Mouse (Mus musculus) stomach, embryonic 15.5 days (tissue): ENCODE measurements around the gene Gramd1a. TPM values are rescaled to one million over a fixed set of nuclear protein-coding genes. Genes with fewer than 3 reads are reported as not detected.

Source experiments
- ATAC-seq: fragments of 200-750 bp; cut with Nextera tagmentation; 2 replicates; pipeline ENCODE4 v1.8.0; 2017; ENCODE audit warnings: low read depth, moderate number of reproducible peaks, moderate TSS enrichment; ENCODE audit not compliant: insufficient read depth, low FRiP score
- H3K27ac ChIP-seq: fragments of 300-500 bp; sonication (generic); 2 replicates; pipeline ENCODE4 v1.5.1; 2015; ENCODE audit warnings: mild to moderate bottlenecking, inconsistent platforms
- H3K27me3 ChIP-seq: fragments of 300-500 bp; sonication (generic); replicated peaks from 2 replicates; pipeline ENCODE4 v1.6.1; 2015; ENCODE audit warnings: inconsistent platforms
- H3K36me3 ChIP-seq: fragments of 300-500 bp; sonication (generic); 2 replicates; pipeline ENCODE4 v1.6.1; 2015; ENCODE audit warnings: inconsistent platforms
- H3K4me1 ChIP-seq: fragments of 300-500 bp; sonication (generic); 2 replicates; pipeline ENCODE4 v1.6.1; 2015; ENCODE audit warnings: inconsistent platforms
- H3K4me2 ChIP-seq: fragments of 300-500 bp; sonication (generic); 2 replicates; pipeline ENCODE4 v1.6.1; 2015; ENCODE audit warnings: mild to moderate bottlenecking, inconsistent platforms
- H3K4me3 ChIP-seq: fragments of 300-500 bp; sonication (generic); replicated peaks from 2 replicates; pipeline ENCODE4 v1.5.1; 2015; ENCODE audit warnings: inconsistent platforms
- H3K9ac ChIP-seq: fragments of 300-500 bp; sonication (generic); 2 replicates; pipeline ENCODE4 v1.6.1; 2015; ENCODE audit warnings: inconsistent platforms
- H3K9me3 ChIP-seq: fragments of 300-500 bp; sonication (generic); 2 replicates; pipeline ENCODE4 v1.6.1; 2016; ENCODE audit warnings: inconsistent platforms
- WGBS: fragments of 180-500 bp; shearing (Covaris S2); methylation state at CpG from one replicate; pipeline ENCODE4 v1.1.7; 2015; 5-methylcytosine and 5-hydroxymethylcytosine counted together
- polyA plus RNA-seq: library from polyadenylated mRNA; unstranded; fragments of >200 nt; fragmentation: Nextera tagmentation; extraction: Ambion mirVana; gene quantifications from 2 replicates; pipeline ENCODE4 v1.2.1, GENCODE M21; 2015

The Gramd1a gene
- polyA plus RNA-seq, 1 experiment from 2014 or later, result 52.6 TPM

GRCm38 (mm10) chr7:31149751-31150565 is 5.7 kb downstream of the Gramd1a start:
- H3K4me2 ChIP-seq, result peak overlapping the region; percentile 71
- H3K27ac ChIP-seq, result peak overlapping the region; percentile 92
- no peaks in the 10 kb centered on the region for H3K36me3 ChIP-seq
- no peak for ATAC-seq
- H3K9me3 ChIP-seq, result no peaks in the 10 kb centered on the region
- H3K27me3 ChIP-seq, result no peaks in the 10 kb centered on the region
- peaks cover 53% of the 10 kb centered on the region for H3K4me1 ChIP-seq
- WGBS, result 6% methylated on average over 20 of the region's 20 CpGs
- H3K9ac ChIP-seq, result peak overlapping the region; percentile 90
- H3K4me3 ChIP-seq, result peak overlapping the region; percentile 81

- Histone ChIP-seq H3K4me2 (peak overlapping the region; percentile 71), H3K9me3 (no peaks in the 10 kb centered on the region), H3K4me3 (peak overlapping the region; percentile 81), H3K4me1 (peaks cover 53% of the 10 kb centered on the region), H3K27ac (peak overlapping the region; percentile 92), H3K27me3 (no peaks in the 10 kb centered on the region), H3K36me3 (no peaks in the 10 kb centered on the region), H3K9ac (no peak overlapping the region)
- no peak for ATAC-seq
- WGBS, result 27% methylated on average over 9 of the region's 9 CpGs
Observed at GRCm38 (mm10) chr7:31149271-31149670, 6.4 kb downstream of the Gramd1a start.

- Histone ChIP-seq H3K4me3 (peak overlapping the region; percentile 81), H3K4me1 (peaks cover 53% of the 10 kb centered on the region), H3K4me2 (peak overlapping the region; percentile 71), H3K27me3 (no peaks in the 10 kb centered on the region), H3K9ac (no peak overlapping the region), H3K9me3 (no peaks in the 10 kb centered on the region), H3K36me3 (no peaks in the 10 kb centered on the region), H3K27ac (peak overlapping the region; percentile 60)
- ATAC-seq, result no peak
- WGBS, result 8% methylated on average over 9 of the region's 9 CpGs
Observed at GRCm38 (mm10) chr7:31148756-31149155, 6.9 kb downstream of the Gramd1a start.

GRCm38 (mm10) chr7:31148086-31148485 is 7.6 kb downstream of the Gramd1a start:
- Histone ChIP-seq H3K4me1 (peaks cover 53% of the 10 kb centered on the region), H3K9ac (peak overlapping the region; percentile 17; the same call in 1 of the 2 replicates), H3K9me3 (no peaks in the 10 kb centered on the region), H3K36me3 (peaks cover 6% of the 10 kb centered on the region), H3K4me3 (peak overlapping the region; percentile 81; the same call in 1 of the 2 replicates), H3K27ac (peak overlapping the region; percentile 60; the same call in 1 of the 2 replicates), H3K27me3 (no peaks in the 10 kb centered on the region), H3K4me2 (peak overlapping the region; percentile 71)
- no peak for ATAC-seq
- WGBS, result 60% methylated on average over 3 of the region's 3 CpGs

GRCm38 (mm10) chr7:31145596-31146160 is 10.0 kb downstream of the Gramd1a start:
- Histone ChIP-seq H3K36me3 (peaks cover 29% of the 10 kb centered on the region), H3K9me3 (no peaks in the 10 kb centered on the region), H3K27ac (peak overlapping the region; percentile 21; the same call in 1 of the 2 replicates), H3K27me3 (no peaks in the 10 kb centered on the region), H3K4me1 (peaks cover 41% of the 10 kb centered on the region), H3K4me2 (0 out of 2 replicates have a peak overlapping the region, but pooled peaks have one; percentile 8), H3K4me3 (no peak overlapping the region), H3K9ac (no peak overlapping the region)
- WGBS, result 24% methylated on average over 12 of the region's 12 CpGs
- ATAC-seq, result peak; percentile 28

- whole genome bisulfite sequencing, result 93% methylated on average over 16 of the region's 16 CpGs
- peaks cover 41% of the 10 kb centered on the region for H3K4me1 ChIP-seq
- ATAC-seq, result no peak
- H3K4me3 ChIP-seq, result no peak overlapping the region
- H3K9ac ChIP-seq, result no peak overlapping the region
- no peaks in the 10 kb centered on the region for H3K27me3 ChIP-seq
- H3K36me3 ChIP-seq, result peaks cover 34% of the 10 kb centered on the region
- H3K9me3 ChIP-seq, result no peaks in the 10 kb centered on the region
- no peak overlapping the region for H3K4me2 ChIP-seq
- no peak overlapping the region for H3K27ac ChIP-seq
Observed at GRCm38 (mm10) chr7:31144886-31145285, 10.8 kb downstream of the Gramd1a start.

GRCm38 (mm10) chr7:31140941-31141340 is 14.8 kb downstream of the Gramd1a start:
- no peak overlapping the region for H3K4me3 ChIP-seq
- no peak overlapping the region for H3K4me2 ChIP-seq
- H3K9ac ChIP-seq, result no peak overlapping the region; the same call in 1 of the 2 replicates
- H3K9me3 ChIP-seq, result no peaks in the 10 kb centered on the region
- H3K27me3 ChIP-seq, result no peaks in the 10 kb centered on the region
- H3K4me1 ChIP-seq, result 0 out of 2 replicates have a peak, but pooled peaks cover 7% of the 10 kb centered on the region
- peaks cover 69% of the 10 kb centered on the region for H3K36me3 ChIP-seq
- WGBS, result 87% methylated on average over 10 of the region's 10 CpGs
- H3K27ac ChIP-seq, result no peak overlapping the region
- no peak for ATAC-seq

GRCm38 (mm10) chr7:31140302-31140701 is 15.4 kb downstream of the Gramd1a start:
- Histone ChIP-seq H3K9me3 (no peaks in the 10 kb centered on the region), H3K27ac (no peak overlapping the region), H3K4me2 (no peak overlapping the region), H3K9ac (no peak overlapping the region), H3K36me3 (peaks cover 76% of the 10 kb centered on the region), H3K4me1 (0 out of 2 replicates have a peak, but pooled peaks cover under 1% of the 10 kb centered on the region), H3K27me3 (no peaks in the 10 kb centered on the region), H3K4me3 (no peak overlapping the region)
- no peak for ATAC-seq
- WGBS, result 74% methylated on average over 4 of the region's 4 CpGs

GRCm38 (mm10) chr7:31139765-31140164 is 15.9 kb downstream of the Gramd1a start:
- Histone ChIP-seq H3K9me3 (no peaks in the 10 kb centered on the region), H3K27me3 (no peaks in the 10 kb centered on the region), H3K36me3 (peaks cover 81% of the 10 kb centered on the region), H3K4me1 (no peaks in the 10 kb centered on the region), H3K4me3 (no peak overlapping the region), H3K9ac (no peak overlapping the region), H3K4me2 (no peak overlapping the region), H3K27ac (no peak overlapping the region)
- ATAC-seq, result peak; percentile 16; the same call in 1 of the 2 replicates
- WGBS, result 59% methylated on average over 5 of the region's 5 CpGs

GRCm38 (mm10) chr7:31135717-31136116 is 20.0 kb downstream of the Gramd1a start:
- no peaks in the 10 kb centered on the region for H3K9me3 ChIP-seq
- peaks cover 89% of the 10 kb centered on the region for H3K36me3 ChIP-seq
- H3K4me3 ChIP-seq, result no peak overlapping the region
- H3K27ac ChIP-seq, result no peak overlapping the region
- H3K4me2 ChIP-seq, result no peak overlapping the region
- no peaks in the 10 kb centered on the region for H3K4me1 ChIP-seq
- H3K9ac ChIP-seq, result no peak overlapping the region
- ATAC-seq, result no peak
- no peaks in the 10 kb centered on the region for H3K27me3 ChIP-seq
- 88% methylated on average over 10 of the region's 10 CpGs for WGBS

- Histone ChIP-seq H3K4me1 (peaks cover 7% of the 10 kb centered on the region), H3K4me3 (no peak overlapping the region), H3K9ac (no peak overlapping the region), H3K4me2 (no peak overlapping the region), H3K27me3 (peaks cover 3% of the 10 kb centered on the region), H3K9me3 (no peaks in the 10 kb centered on the region), H3K36me3 (peaks cover 69% of the 10 kb centered on the region), H3K27ac (no peak overlapping the region)
- WGBS, result 83% methylated on average over 4 of the region's 4 CpGs
- no peak for ATAC-seq
Observed at GRCm38 (mm10) chr7:31131866-31132265, 23.8 kb downstream of the Gramd1a start.

- H3K9me3 ChIP-seq, result no peaks in the 10 kb centered on the region
- peaks cover 61% of the 10 kb centered on the region for H3K36me3 ChIP-seq
- H3K27ac ChIP-seq, result no peak overlapping the region
- H3K27me3 ChIP-seq, result peaks cover 13% of the 10 kb centered on the region
- ATAC-seq, result no peak
- H3K9ac ChIP-seq, result no peak overlapping the region
- no peak overlapping the region for H3K4me3 ChIP-seq
- H3K4me2 ChIP-seq, result no peak overlapping the region
- 32% methylated on average over 4 of the region's 4 CpGs for WGBS
- peaks cover 14% of the 10 kb centered on the region for H3K4me1 ChIP-seq
Observed at GRCm38 (mm10) chr7:31130841-31131240, 24.9 kb downstream of the Gramd1a start.
